Mouse (Mus musculus): ENCODE measurements around the gene Ccna2.

Ccna2 gene

DNA sequence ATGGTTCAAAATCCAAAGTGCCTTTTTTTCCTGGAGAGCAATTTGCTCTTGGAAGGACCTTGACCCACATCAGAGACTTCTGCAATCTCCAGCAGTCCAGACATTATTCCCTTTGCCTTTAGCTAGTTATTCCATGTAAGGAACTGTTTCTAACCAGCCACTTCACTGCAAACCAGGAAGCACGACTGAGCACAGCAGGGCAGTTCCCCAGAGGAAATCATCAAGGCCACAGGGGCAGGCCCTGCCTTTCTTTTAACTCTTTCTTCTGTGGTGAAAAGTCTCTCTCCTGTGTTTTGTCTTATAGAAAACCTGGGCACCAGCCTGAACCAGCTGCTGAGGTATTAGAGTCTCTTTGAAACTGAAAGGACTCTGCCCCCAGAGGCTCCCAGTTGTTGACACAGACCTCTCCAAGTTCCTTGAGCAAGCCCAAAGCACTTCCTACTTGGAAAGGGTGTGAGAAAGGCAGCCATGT, 38.7 kb downstream of the Ccna2 start:
- no peak for DNase-seq (ENCODE audit: low spot score in 2 of 2)

DNA sequence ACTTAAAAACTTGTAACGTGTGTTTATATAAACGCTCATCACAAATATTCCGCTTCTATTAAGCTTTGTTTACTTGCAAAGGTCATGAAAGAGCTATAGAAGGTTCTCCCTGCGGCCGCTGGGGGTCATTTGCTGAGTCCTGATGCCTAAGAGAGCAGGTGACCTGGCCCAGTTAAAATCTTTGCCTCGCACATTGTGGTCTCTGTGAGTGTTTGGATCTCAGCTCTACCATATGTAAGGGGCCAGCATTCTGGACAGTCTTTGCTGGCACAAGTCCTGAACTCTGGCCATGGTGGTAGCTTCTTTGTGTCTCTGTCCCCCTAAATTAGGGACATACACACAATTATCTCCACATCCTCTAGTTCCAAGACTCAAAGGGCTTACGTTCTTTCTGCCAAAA, 39.2 kb downstream of the Ccna2 start:
- DNase-seq (ENCODE audit: low spot score in 2 of 2): no peak

DNA sequence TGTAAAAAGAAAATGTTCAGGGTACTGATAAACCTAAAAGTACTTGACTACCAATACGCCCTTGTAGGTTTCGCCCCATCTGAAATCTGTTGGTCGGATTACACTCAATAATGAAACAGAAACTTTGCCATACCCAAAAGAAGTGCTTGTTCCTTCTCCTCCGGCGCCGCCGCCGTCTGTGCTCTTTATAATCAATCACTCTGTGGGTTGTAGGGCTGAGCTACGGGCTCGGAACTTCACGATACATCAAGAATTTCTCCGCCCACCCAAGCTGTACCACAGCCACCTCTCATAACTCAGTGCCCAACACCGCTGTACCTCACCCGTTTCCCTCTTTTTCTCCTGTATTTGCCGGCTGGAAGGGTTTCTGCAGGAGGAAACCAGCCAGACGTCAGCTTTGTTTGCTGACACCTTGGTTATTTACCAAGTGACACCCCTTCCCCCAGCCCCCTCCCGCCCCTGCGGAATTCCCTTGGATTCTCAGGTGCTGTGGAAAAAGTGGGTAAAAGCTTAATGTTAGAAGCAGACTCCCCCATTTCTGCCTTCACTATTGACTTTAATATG, 39.9 kb downstream of the Ccna2 start:
- DNase-seq (ENCODE audit: low spot score in 2 of 2): no peak

DNA sequence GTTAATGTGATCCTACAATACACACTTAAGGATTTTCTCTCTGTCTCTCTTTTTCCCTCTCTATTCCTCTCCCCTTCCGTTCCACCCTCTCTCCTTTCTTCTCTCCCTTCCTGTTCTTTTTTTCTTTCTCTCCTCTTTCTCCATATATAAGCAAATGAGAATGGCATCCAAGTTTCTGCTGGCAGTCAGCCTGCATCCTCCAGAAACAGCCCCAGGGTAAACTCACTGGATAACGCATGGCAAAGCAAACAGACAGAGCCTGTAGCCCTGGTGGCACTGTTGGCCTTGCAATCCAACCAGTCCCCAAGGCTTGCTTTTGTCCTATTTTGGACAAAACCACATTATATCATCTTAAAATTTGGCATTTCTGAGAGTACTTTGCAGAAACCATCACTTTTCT, 40.7 kb downstream of the Ccna2 start:
- DNase-seq (ENCODE audit: low spot score in 2 of 2): no peak

DNA sequence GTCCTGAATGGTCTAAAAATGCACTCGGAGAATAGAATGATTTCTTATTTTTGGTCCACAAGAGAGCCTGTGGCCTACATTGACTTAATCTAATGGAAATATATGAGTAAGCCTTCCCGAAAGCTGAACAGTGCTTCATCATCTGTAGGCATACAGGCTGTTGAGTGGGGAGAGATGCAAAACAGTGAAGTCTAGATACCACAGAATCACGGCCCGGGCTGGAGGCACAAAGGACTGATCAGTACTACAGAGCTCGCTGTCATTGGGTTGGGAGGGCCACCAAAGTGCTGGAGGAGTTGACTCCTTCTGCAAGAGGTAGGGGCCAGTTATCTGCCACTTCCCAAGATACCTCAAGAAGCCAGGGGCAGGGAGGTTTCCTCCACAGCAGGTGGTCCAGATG, 41.2 kb downstream of the Ccna2 start:
- no peak for DNase-seq (ENCODE audit: low spot score in 2 of 2)

DNA sequence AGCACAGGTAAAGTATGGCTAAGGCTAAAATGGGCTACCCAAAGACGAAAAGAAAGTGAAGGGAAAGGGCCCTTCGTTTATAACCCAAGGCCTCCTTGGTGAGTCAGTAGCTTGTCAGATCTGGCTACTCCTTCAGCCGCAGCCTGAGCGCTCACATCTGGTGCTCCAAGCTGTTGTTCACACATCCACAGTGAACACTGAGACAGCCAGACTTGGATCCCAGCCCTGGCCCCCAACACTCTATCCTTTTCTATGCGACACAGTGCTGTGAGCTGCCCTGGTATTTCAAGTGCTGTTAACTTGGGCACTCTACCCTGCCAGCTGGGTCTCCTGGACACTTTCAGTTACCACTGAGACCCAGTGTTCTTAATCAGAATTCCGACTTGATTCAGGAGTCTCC, 41.6 kb downstream of the Ccna2 start:
- DNase-seq (ENCODE audit: low spot score in 2 of 2): no peak

DNA sequence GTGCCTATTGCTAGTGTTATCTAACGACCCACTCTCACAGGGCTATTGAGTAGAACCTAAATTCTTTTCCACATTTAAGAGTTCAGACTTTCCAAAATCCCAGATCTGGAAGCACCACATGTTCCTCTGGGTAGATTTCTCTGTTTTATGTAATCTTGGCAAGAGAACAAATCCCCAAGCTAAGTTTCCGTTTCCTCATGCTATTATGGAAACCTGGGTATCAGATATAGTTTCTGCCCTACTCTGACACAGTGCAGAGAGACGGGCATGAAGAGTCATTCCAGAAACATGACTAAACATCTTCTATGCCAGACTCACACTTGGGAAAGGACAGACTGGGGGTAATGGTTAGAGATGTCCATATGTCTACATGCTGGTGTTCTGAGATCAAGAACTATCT, 47.5 kb downstream of the Ccna2 start:
- DNase-seq (ENCODE audit: low spot score in 2 of 2): no peak

DNA sequence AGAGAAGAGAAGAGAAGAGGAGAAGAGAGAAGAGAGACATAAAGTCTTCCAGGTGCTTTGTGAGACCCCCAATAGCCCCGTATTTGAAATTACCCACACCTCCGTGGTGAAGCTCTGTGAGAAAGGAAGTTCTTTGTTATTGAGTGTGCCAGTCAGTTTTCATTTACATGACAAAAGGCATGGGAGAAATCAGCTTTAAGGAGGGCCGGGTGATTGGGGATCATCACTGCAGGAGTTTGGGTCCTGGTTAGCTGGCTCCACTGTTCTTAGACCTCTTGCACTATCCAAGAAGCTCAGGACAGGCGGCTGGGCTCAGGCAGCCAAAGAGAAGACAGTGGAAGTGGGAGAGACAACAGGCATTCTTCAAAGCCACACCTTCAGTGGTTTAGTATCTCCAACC, 49.8 kb downstream of the Ccna2 start:
- DNase-seq (ENCODE audit: low spot score in 2 of 2): no peak

DNA sequence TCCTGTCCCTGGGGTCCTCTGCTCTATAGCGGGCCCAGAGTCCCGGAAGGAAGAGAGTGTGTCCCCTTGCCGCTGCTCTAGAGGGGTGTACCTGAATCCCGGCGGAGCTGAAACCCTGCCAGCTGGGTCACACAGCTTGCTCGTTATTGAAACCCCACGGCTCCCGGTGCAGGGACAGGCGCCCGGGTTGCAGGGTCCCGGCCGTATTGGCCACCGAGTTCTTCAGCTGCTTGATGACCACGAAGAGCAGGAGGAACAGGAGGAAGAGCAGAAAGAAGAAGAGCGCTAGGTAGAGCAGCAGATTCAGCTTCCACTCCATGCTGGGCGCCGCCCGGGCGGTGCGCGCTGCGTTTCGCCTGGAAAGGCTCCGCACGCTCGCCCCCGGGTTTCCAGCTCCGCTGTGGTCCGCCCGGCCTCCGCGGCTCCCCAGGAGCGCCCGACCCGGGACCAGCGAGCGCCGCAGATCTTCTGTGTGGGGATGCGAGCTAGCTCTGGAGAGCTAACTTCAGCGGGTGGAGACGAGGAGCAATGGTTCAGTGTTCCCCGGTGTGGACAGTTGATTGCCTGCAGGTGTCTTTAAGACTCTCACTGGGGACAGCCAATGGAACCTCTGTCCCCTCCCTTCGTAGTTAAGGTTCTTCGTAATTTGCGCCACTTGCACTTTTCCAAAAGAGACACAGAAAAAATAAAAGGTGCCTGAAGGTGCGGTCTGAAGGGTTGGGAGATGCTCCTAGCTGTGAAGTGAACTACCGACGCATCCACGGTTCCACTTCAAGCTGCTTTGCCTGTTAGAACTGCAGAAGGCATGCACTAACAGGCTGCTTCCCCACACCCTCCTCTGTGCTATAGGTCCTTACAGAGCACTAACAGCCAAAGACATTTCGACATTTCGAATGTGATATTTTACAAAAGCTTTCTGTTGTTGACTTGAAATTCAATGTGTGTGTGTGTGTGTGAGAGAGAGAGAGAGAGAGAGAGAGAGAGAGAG, 50.6 kb downstream of the Ccna2 start, which contains the start of gene Gm11549:
Gm11549 (minus strand) TSS at position 741 of the 988 bp plus-strand sequence.
- DNase-seq (ENCODE audit: low spot score in 2 of 2): no peak

DNA sequence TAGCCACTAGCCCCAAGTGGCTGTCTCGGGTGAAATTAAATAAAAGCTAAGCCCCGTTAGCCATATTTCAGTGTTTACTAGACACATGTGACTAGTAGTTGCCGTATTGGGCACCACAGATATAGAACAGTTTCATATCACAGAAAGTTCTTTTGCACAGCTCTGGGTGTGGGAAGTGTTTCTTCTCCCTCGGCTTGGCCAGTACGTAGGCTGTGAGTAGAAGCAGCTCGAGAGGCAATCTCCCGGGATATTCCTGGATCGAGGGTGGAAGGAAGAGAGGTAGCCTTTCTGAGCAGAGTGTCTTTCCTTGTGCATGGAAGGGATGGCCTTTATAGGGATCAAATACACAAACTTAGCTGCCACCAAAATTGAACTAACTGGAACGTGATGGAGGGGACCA, 55.8 kb downstream of the Ccna2 start:
- DNase-seq (ENCODE audit: low spot score in 2 of 2): no peak

All from natural killer cell, adult 2 months (primary cell).